9 mouse cellular contexts compared by ENCODE assay signal in the genomic region with DNA sequence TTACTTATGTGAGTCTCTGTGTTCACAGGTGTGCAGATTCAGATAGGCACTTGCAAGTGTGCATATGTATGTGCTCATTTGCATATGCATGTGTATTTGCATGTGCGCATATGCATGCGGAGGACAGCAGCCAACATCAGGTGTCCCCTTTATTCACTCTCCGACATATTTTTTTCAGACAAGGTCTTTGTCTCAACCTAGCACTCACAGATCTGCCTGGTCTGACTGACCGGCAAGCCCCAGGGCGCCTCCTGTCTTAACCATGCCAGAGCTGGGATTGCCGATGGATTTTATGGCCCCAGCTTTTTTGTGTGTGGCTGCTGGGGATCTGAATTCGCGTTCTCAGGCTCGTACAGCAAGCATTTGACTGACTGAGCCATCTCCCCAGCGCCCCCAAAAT. TPM values are rescaled to one million over a fixed set of nuclear protein-coding genes. Genes with fewer than 3 reads are reported as not detected.
DNase-seq lines count a peak whose midpoint lies in the region; ATAC-seq and TF ChIP-seq lines count a peak whose summit lies in the region.
"Had no signal": no experiment of that assay in that cellular context is flagged by ENCODE, and none has a peak within 500 bp of the region (broad histone marks: within the 10 kb centered on the region; RNA-seq: fewer than 3 reads in every experiment).

No protein-coding gene starts in this region.

- H3K9ac ChIP-seq in heart, embryonic 16.5 days (ENCODE audit: low read length), result no peak overlapping the region
- H3K9ac ChIP-seq in forebrain, embryonic 13.5 days, result no peak overlapping the region

- no peaks in the 10 kb centered on the region for H3K4me1 ChIP-seq in heart, embryonic 16.5 days (ENCODE audit: control insufficient read depth, insufficient read depth, low read length)
- H3K4me1 ChIP-seq in forebrain, embryonic 13.5 days, result peaks cover 9% of the 10 kb centered on the region
- H3K4me1 ChIP-seq in midbrain, embryonic 10.5 days, result peaks cover 14% of the 10 kb centered on the region
- H3K4me1 ChIP-seq in lung, adult 2 months (ENCODE audit: control insufficient read depth, insufficient read depth, low read length), result no peaks in the 10 kb centered on the region

- TF ChIP-seq CTCF in brain, embryonic 14.5 days (IDR thresholded peaks at IDR 0.05; ENCODE audit: borderline replicate concordance, extremely low read depth, insufficient read depth, insufficient read length), result no peak
- no peak for TF ChIP-seq CTCF in lung, adult 2 months (IDR thresholded peaks at IDR 0.05; ENCODE audit: insufficient read depth, low read length)

- no peaks in the 10 kb centered on the region for H3K9me3 ChIP-seq in heart, embryonic 16.5 days (replicated peaks; ENCODE audit: control insufficient read depth, low read length)
- no peaks in the 10 kb centered on the region for H3K9me3 ChIP-seq in forebrain, embryonic 13.5 days (replicated peaks)
- no peaks in the 10 kb centered on the region for H3K9me3 ChIP-seq in midbrain, embryonic 10.5 days (replicated peaks)

- no peaks in the 10 kb centered on the region for H3K36me3 ChIP-seq in heart, embryonic 16.5 days (ENCODE audit: control insufficient read depth, insufficient read depth)
- H3K36me3 ChIP-seq in forebrain, embryonic 13.5 days (ENCODE audit: poor library complexity, severe bottlenecking), result no peaks in the 10 kb centered on the region
- no peaks in the 10 kb centered on the region for H3K36me3 ChIP-seq in midbrain, embryonic 10.5 days

- peak overlapping the region; percentile 50 for H3K4me2 ChIP-seq in heart, embryonic 16.5 days (ENCODE audit: low read depth, low read length)
- H3K4me2 ChIP-seq in forebrain, embryonic 13.5 days, result peak overlapping the region; percentile 48

- no peak overlapping the region for H3K27ac ChIP-seq in heart, embryonic 16.5 days (ENCODE audit: low read length)
- no peak overlapping the region for H3K27ac ChIP-seq in forebrain, embryonic 13.5 days
- no peak overlapping the region for H3K27ac ChIP-seq in midbrain, embryonic 10.5 days (replicated peaks)

- no peak for ATAC-seq in heart, embryonic 16.5 days (replicated peaks; ENCODE audit: extremely low read depth, insufficient read depth, low FRiP score)
- ATAC-seq in forebrain, embryonic 13.5 days, result peak; percentile 48; the same call in 1 of the 2 replicates
- no peak for ATAC-seq in activated CD4-positive, CD25-positive, alpha-beta regulatory T cell, adult 4 months
- ATAC-seq in inflammation-experienced regulatory T-cells, adult 6 months, result no peak

- H3K4me3 ChIP-seq in heart, embryonic 16.5 days (ENCODE audit: low read length), result peak overlapping the region; percentile 28
- peak overlapping the region; percentile 12; the same call in 1 of the 2 replicates for H3K4me3 ChIP-seq in forebrain, embryonic 13.5 days
- H3K4me3 ChIP-seq in midbrain, embryonic 10.5 days, result peak overlapping the region; percentile 37
- H3K4me3 ChIP-seq in lung, adult 2 months (replicated peaks; ENCODE audit: extremely low read depth, low read depth, low read length), result no peak overlapping the region

- peaks cover 3% of the 10 kb centered on the region; the same call in 1 of the 2 replicates for H3K27me3 ChIP-seq in heart, embryonic 16.5 days (ENCODE audit: control insufficient read depth, insufficient read depth, low read length)
- H3K27me3 ChIP-seq in forebrain, embryonic 13.5 days, result 0 out of 2 replicates have a peak, but pooled peaks cover 2% of the 10 kb centered on the region
- H3K27me3 ChIP-seq in midbrain, embryonic 10.5 days (ENCODE audit: low read depth, poor library complexity, severe bottlenecking), result peaks cover 51% of the 10 kb centered on the region

- intact Hi-C loops in heart, postnatal 14 days (cut with DNase I), result no loop called here

- TF ChIP-seq POLR2A in brain, embryonic 14.5 days (IDR thresholded peaks at IDR 0.05; ENCODE audit: borderline replicate concordance, extremely low read depth, insufficient read depth, insufficient read length, poor library complexity, severe bottlenecking), result no peak
- no peak for TF ChIP-seq POLR2A in lung, adult 2 months (IDR thresholded peaks at IDR 0.05; ENCODE audit: borderline replicate concordance, extremely low read depth, low read depth, low read length)

- 21% methylated on average over 10 of the region's 10 CpGs for WGBS in heart, embryonic 16.5 days
- 8% methylated on average over 10 of the region's 10 CpGs for WGBS in forebrain, embryonic 13.5 days
- 11% methylated on average over 10 of the region's 10 CpGs for WGBS in midbrain, embryonic 10.5 days
- WGBS in lung, adult 2 months, result 28% methylated on average over 10 of the region's 10 CpGs

- no peak for DNase-seq in heart, postnatal 14 days
- DNase-seq in brain, embryonic 14.5 days (ENCODE audit: low read depth), result peak; percentile 45
- DNase-seq in midbrain, embryonic 10.5 days (ENCODE audit: low spot score), result no peak
- no peak for DNase-seq in lung, adult 2 months
- DNase-seq: gastrocnemius, postnatal 36 days had no signal

RNA-seq across cellular contexts. Expression of a gene that starts 28.9 kb away (rescaled TPM):
- polyA plus RNA-seq in heart, embryonic 16.5 days (2015; fragmentation: Nextera tagmentation; extraction: Ambion mirVana), result 122 and 123 TPM in 2 replicates
- 10 to 100 TPM; 30.7 to 31.0 TPM for total RNA-seq in heart, postnatal 14 days (2021)
- 30.2 and 42.5 TPM in 2 replicates for polyA plus RNA-seq in brain, embryonic 14.5 days (2012; rRNA removed)
- polyA plus RNA-seq in forebrain, embryonic 13.5 days (2015; fragmentation: Nextera tagmentation; extraction: Ambion mirVana), result 68.1 and 68.9 TPM in 2 replicates
- 100 and 104 TPM in 2 replicates for polyA plus RNA-seq in midbrain, embryonic 10.5 days (2016; fragmentation: Nextera tagmentation; extraction: Ambion mirVana)
- 10 to 100 TPM; 10.1 to 11.2 TPM for polyA plus RNA-seq in activated CD4-positive, CD25-positive, alpha-beta regulatory T cell, adult 4 months (2017; shearing (Covaris generic))
- 20.6 and 23.8 TPM in 2 replicates for polyA plus RNA-seq in lung, adult 2 months (2012; rRNA removed)
- 10 to 100 TPM in 1 of 3 experiments, 1 to 10 TPM in 2; 7.5 to 17.7 (median 8.5) TPM for polyA plus RNA-seq in inflammation-experienced regulatory T-cells, adult 6 months (2017; shearing (Covaris generic))
